Mouse (Mus musculus): Measurements from ENCODE around the gene Snd1. TPM values are rescaled to one million over a fixed set of nuclear protein-coding genes. Genes with fewer than 3 reads are reported as not detected.

Gene Snd1
- total and polyA plus RNA-seq, 3 experiments, result 83.7 to 377 (median 210) TPM

DNA sequence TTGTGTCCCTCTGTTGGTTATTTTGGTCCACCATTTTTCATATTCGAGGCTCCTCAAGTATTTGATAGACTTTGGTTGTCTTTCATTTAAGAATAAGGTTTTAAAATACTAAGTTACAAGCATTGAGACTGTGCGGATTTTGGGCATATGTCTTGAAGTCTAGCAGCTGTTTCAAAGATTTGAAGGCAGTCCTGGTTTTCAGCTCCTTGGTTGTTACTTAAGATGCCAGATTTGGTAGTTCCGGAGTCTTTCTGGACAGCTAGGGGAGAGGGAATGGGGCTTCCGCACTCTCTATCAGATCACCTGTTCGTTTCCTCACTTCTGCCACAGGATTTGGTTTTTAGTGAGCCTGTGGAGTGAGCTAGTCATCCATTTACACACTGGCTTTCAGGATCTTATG lies 61.5 kb downstream of the Snd1 start:
- H3K4me3 ChIP-seq (replicated peaks in 1 of 3; ENCODE audit: low read depth in 2 of 3, low read length in 2 of 3, poor library complexity in 1 of 3), result no peak overlapping the region
- in situ Hi-C loops (cut with MboI; ENCODE audit: low pct_ligation_motif_present, low pct_unique_long_range_greater_than_20kb, low sequenced_read_pairs) (loop anchor here (10.0 kb wide), 1 partner anchor 358 kb away; no protein-coding TSS in a partner anchor), dilution Hi-C loops (cut with MboI; ENCODE audit: extremely low pct_ligation_motif_present, extremely low pct_unique_long_range_greater_than_20kb, low sequenced_read_pairs) (no loop called here)
- no peaks in the 10 kb centered on the region for H3K4me1 ChIP-seq (ENCODE audit: control insufficient read depth in 1 of 2, insufficient read depth in 2 of 2)
- no peaks in the 10 kb centered on the region for H3K27me3 ChIP-seq (replicated peaks)
- H3K79me2 ChIP-seq (replicated peaks; ENCODE audit: control insufficient read depth, extremely low read depth, insufficient read depth, poor library complexity, severe bottlenecking), result peaks cover 11% of the 10 kb centered on the region
- TF ChIP-seq BHLHE40 (IDR thresholded peaks at IDR 0.05; ENCODE audit: low read depth, low read length) (no peak), POLR2AphosphoS2 (IDR thresholded peaks at IDR 0.05; ENCODE audit: low read depth, low read length) (no peak), MAX (IDR thresholded peaks at IDR 0.05; ENCODE audit: low read length) (no peak), MYC (IDR thresholded peaks at IDR 0.05; ENCODE audit: low read depth, low read length) (no peak), IRF4 (IDR thresholded peaks at IDR 0.05; ENCODE audit: low read depth, low read length) (no peak), EP300 (IDR thresholded peaks at IDR 0.05; ENCODE audit: low read length) (no peak), CHD1 (IDR thresholded peaks at IDR 0.05; ENCODE audit: low read depth, low read length) (no peak), SMC3 (IDR thresholded peaks at IDR 0.05; ENCODE audit: low read depth, low read length) (no peak), KAT2A (IDR thresholded peaks at IDR 0.05; ENCODE audit: insufficient replicate concordance, low read length) (no peak), MXI1 (IDR thresholded peaks at IDR 0.05; ENCODE audit: low read depth, low read length) (no peak)
- H3K27ac ChIP-seq (ENCODE audit: insufficient read depth, low read depth), result no peak overlapping the region
- DNase-seq (ENCODE audit: extremely low read depth), result no peak
- H3K9ac ChIP-seq (ENCODE audit: insufficient read depth, low read depth), result no peak overlapping the region
- no peak overlapping the region for H3K4me2 ChIP-seq (ENCODE audit: insufficient read depth, low read depth, poor library complexity, severe bottlenecking)
- peaks cover 42 to 91% of the 10 kb centered on the region in 2 experiments for H3K36me3 ChIP-seq (replicated peaks in 1 of 2; ENCODE audit: control insufficient read depth in 1 of 2, insufficient read depth in 1 of 2, low read length in 1 of 2)
- no peaks in the 10 kb centered on the region for H3K9me3 ChIP-seq (replicated peaks; ENCODE audit: low read length)

DNA sequence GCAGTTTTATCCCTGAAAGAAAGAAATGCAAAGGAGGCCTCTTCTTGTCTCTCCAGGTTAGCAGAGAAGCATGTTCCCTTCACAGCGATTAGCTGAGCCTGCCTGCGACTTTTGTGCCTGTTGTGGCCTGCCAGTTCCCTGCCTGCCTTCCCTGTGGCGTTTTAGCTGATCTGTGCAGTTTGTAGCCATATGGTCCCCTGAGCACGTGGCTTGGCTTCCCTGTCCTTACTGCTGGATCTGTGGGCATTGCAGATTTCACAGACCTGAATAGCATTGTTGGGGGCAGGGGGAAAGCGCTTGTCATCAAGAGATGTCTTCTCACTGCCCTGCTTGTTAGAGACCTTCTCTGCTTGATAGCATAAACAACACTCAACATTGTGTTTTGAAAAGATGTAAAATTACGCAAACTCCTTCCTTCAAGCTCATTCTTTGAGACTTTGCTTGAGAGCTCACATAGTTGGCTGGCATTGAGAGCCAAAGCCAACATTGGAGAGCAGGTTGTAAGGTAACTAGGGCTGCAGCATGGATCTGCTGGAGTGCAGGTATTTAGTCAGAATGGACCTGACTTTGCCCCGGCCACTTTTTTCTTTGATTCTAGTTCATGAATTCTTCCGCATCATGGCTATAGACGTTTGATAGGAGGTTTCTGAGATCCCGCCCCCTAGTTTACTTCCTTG lies 63.0 kb downstream of the Snd1 start:
- DNase-seq (ENCODE audit: extremely low read depth), result no peak
- Histone ChIP-seq H3K9me3 (replicated peaks; ENCODE audit: low read length) (no peaks in the 10 kb centered on the region), H3K4me3 (replicated peaks in 1 of 3; ENCODE audit: low read depth in 2 of 3, low read length in 2 of 3, poor library complexity in 1 of 3) (no peak overlapping the region), H3K4me1 (ENCODE audit: control insufficient read depth in 1 of 2, insufficient read depth in 2 of 2) (no peaks in the 10 kb centered on the region), H3K4me2 (ENCODE audit: insufficient read depth, low read depth, poor library complexity, severe bottlenecking) (no peak overlapping the region), H3K9ac (ENCODE audit: insufficient read depth, low read depth) (no peak overlapping the region), H3K79me2 (replicated peaks; ENCODE audit: control insufficient read depth, extremely low read depth, insufficient read depth, poor library complexity, severe bottlenecking) (peaks cover 19% of the 10 kb centered on the region), H3K27me3 (replicated peaks) (no peaks in the 10 kb centered on the region), H3K27ac (ENCODE audit: insufficient read depth, low read depth) (no peak overlapping the region; the same call in 1 of the 2 replicates), H3K36me3 (replicated peaks in 1 of 2; ENCODE audit: control insufficient read depth in 1 of 2, insufficient read depth in 1 of 2, low read length in 1 of 2) (peaks cover 39 to 94% of the 10 kb centered on the region in 2 experiments)
- no peak for TF ChIP-seq RAD21 (IDR thresholded peaks at IDR 0.05; ENCODE audit: low read depth, low read length)
- no peak for TF ChIP-seq JUND (conservative IDR thresholded peaks at IDR 0.05; ENCODE audit: low read depth, low read length)
- TF ChIP-seq CHD2 (IDR thresholded peaks at IDR 0.05; ENCODE audit: low read length), result no peak
- no peak for TF ChIP-seq USF1 (IDR thresholded peaks at IDR 0.05; ENCODE audit: low read depth, low read length)
- no peak for TF ChIP-seq MEF2A (IDR thresholded peaks at IDR 0.05; ENCODE audit: borderline replicate concordance, low read depth, low read length)
- no peak for TF ChIP-seq ELF1 (IDR thresholded peaks at IDR 0.05; ENCODE audit: low read depth, low read length)
- TF ChIP-seq E2F4 (IDR thresholded peaks at IDR 0.05; ENCODE audit: insufficient replicate concordance, low read depth, low read length), result no peak
- TF ChIP-seq MAX (IDR thresholded peaks at IDR 0.05; ENCODE audit: low read length), result no peak
- no peak for TF ChIP-seq ZC3H11A (IDR thresholded peaks at IDR 0.05; ENCODE audit: low read depth, low read length)
- TF ChIP-seq GABPA (IDR thresholded peaks at IDR 0.05; ENCODE audit: insufficient replicate concordance, low read depth, low read length), result no peak
- no peak for TF ChIP-seq NELFE (IDR thresholded peaks at IDR 0.05; ENCODE audit: low read depth, low read length)
- no peak for TF ChIP-seq POLR2A (IDR thresholded peaks at IDR 0.05; ENCODE audit: low read depth, low read length)
- TF ChIP-seq TBP (conservative IDR thresholded peaks at IDR 0.05; ENCODE audit: low read depth, low read length), result no peak
- no peak for TF ChIP-seq MAFK (IDR thresholded peaks at IDR 0.05; ENCODE audit: insufficient replicate concordance, low read length)
- TF ChIP-seq POLR2AphosphoS2 (IDR thresholded peaks at IDR 0.05; ENCODE audit: low read depth, low read length), result no peak
- TF ChIP-seq RCOR1 (conservative IDR thresholded peaks at IDR 0.05; ENCODE audit: low read depth, low read length), result no peak
- TF ChIP-seq JUN (IDR thresholded peaks at IDR 0.05; ENCODE audit: insufficient read depth, low read depth, low read length), result no peak
- TF ChIP-seq ZKSCAN1 (IDR thresholded peaks at IDR 0.05; ENCODE audit: borderline replicate concordance, low read depth, low read length), result no peak
- no peak for TF ChIP-seq TCF12 (IDR thresholded peaks at IDR 0.05; ENCODE audit: low read depth, low read length)
- dilution Hi-C loops (cut with MboI; ENCODE audit: extremely low pct_ligation_motif_present, extremely low pct_unique_long_range_greater_than_20kb, low sequenced_read_pairs) (no loop called here), in situ Hi-C loops (cut with MboI; ENCODE audit: low pct_ligation_motif_present, low pct_unique_long_range_greater_than_20kb, low sequenced_read_pairs) (loop anchor here (10.0 kb wide), 1 partner anchor 357 kb away; no protein-coding TSS in a partner anchor)
